Mouse (Mus musculus): Measurements from ENCODE around the gene Glt6d1. TPM values are rescaled to one million over a fixed set of nuclear protein-coding genes. Genes with fewer than 3 reads are reported as not detected.

Gene Glt6d1
- total and polyA plus RNA-seq, 3 experiments, result not detected

GRCm38 (mm10) chr2:25863337-25864131, 47.9 kb upstream of the Glt6d1 start, which contains the start of gene Kcnt1:
TSS of gene Kcnt1 (plus strand) at chr2:25863734.
- Histone ChIP-seq H3K36me3 (ENCODE audit: control insufficient read depth in 1 of 2, insufficient read depth in 2 of 2, low read length in 2 of 2) (no peaks in the 10 kb centered on the region), H3K79me2 (ENCODE audit: control insufficient read depth, insufficient read depth, low read length, poor library complexity) (no peaks in the 10 kb centered on the region), H3K4me3 (ENCODE audit: control insufficient read depth in 1 of 2, insufficient read depth in 1 of 2, low read depth in 2 of 2, low read length in 2 of 2) (no peak within 1 kb of the TSS), H3K9ac (ENCODE audit: control insufficient read depth, low read depth, low read length, poor library complexity, severe bottlenecking) (no peak within 1 kb of the TSS), H3K27me3 (ENCODE audit: control insufficient read depth in 1 of 2, insufficient read depth in 2 of 2, low read length in 2 of 2) (no peaks in the 10 kb centered on the region), H3K27ac (ENCODE audit: control insufficient read depth, low read depth, low read length) (no peak within 1 kb of the TSS), H3K4me1 (ENCODE audit: control insufficient read depth in 1 of 2, insufficient read depth in 2 of 2, low read length in 2 of 2) (no peaks in the 10 kb centered on the region), H3K9me3 (replicated peaks; ENCODE audit: insufficient read depth, low read length) (no peaks in the 10 kb centered on the region)
- no peak for TF ChIP-seq NELFE (IDR thresholded peaks at IDR 0.05; ENCODE audit: low read depth, low read length)
- no peak for TF ChIP-seq ZC3H11A (IDR thresholded peaks at IDR 0.05; ENCODE audit: low read depth, low read length)
- TF ChIP-seq GABPA (IDR thresholded peaks at IDR 0.05; ENCODE audit: low read depth, low read length), result no peak
- TF ChIP-seq MAZ (IDR thresholded peaks at IDR 0.05; ENCODE audit: low read depth, low read length), result no peak
- no peak for TF ChIP-seq POLR2AphosphoS5 (IDR thresholded peaks at IDR 0.05; ENCODE audit: borderline replicate concordance, low read depth, low read length)
- no peak for TF ChIP-seq MYB (IDR thresholded peaks at IDR 0.05; ENCODE audit: low read depth, low read length)
- TF ChIP-seq MEF2A (IDR thresholded peaks at IDR 0.05; ENCODE audit: extremely low read depth, insufficient replicate concordance, low read depth, low read length, poor library complexity, severe bottlenecking), result no peak
- TF ChIP-seq UBTF (IDR thresholded peaks at IDR 0.05; ENCODE audit: borderline replicate concordance, insufficient read depth, low read depth, low read length), result no peak
- no peak for TF ChIP-seq CHD1 (IDR thresholded peaks at IDR 0.05; ENCODE audit: low read depth, low read length)
- TF ChIP-seq TAL1 (IDR thresholded peaks at IDR 0.05; ENCODE audit: low read length), result no peak
- no peak for DNase-seq (ENCODE audit: low read depth, low spot score)

GRCm38 (mm10) chr2:25862696-25863270, 47.1 kb upstream of the Glt6d1 start:
- H3K4me1 ChIP-seq (ENCODE audit: control insufficient read depth in 1 of 2, insufficient read depth in 2 of 2, low read length in 2 of 2), result no peaks in the 10 kb centered on the region
- no peaks in the 10 kb centered on the region for H3K27me3 ChIP-seq (ENCODE audit: control insufficient read depth in 1 of 2, insufficient read depth in 2 of 2, low read length in 2 of 2)
- H3K9me3 ChIP-seq (replicated peaks; ENCODE audit: insufficient read depth, low read length), result no peaks in the 10 kb centered on the region
- H3K9ac ChIP-seq (ENCODE audit: control insufficient read depth, low read depth, low read length, poor library complexity, severe bottlenecking), result no peak overlapping the region
- DNase-seq (ENCODE audit: low read depth, low spot score), result no peak
- H3K27ac ChIP-seq (ENCODE audit: control insufficient read depth, low read depth, low read length), result no peak overlapping the region
- H3K36me3 ChIP-seq (ENCODE audit: control insufficient read depth in 1 of 2, insufficient read depth in 2 of 2, low read length in 2 of 2), result no peaks in the 10 kb centered on the region
- no peaks in the 10 kb centered on the region for H3K79me2 ChIP-seq (ENCODE audit: control insufficient read depth, insufficient read depth, low read length, poor library complexity)
- TF ChIP-seq GABPA (IDR thresholded peaks at IDR 0.05; ENCODE audit: low read depth, low read length) (no peak), ETS1 (IDR thresholded peaks at IDR 0.05; ENCODE audit: low read depth, low read length) (no peak), CTCF (IDR thresholded peaks at IDR 0.05 in 2 of 3, conservative IDR thresholded peaks at IDR 0.05 in 1 of 3; ENCODE audit: control insufficient read depth in 1 of 3, insufficient read depth in 1 of 3, low read depth in 2 of 3, low read length in 3 of 3, poor library complexity in 1 of 3, severe bottlenecking in 1 of 3) (no peak), BHLHE40 (IDR thresholded peaks at IDR 0.05; ENCODE audit: borderline replicate concordance, low read depth, low read length) (no peak), ZC3H11A (IDR thresholded peaks at IDR 0.05; ENCODE audit: low read depth, low read length) (no peak), POLR2AphosphoS5 (IDR thresholded peaks at IDR 0.05; ENCODE audit: borderline replicate concordance, low read depth, low read length) (no peak), ELF1 (IDR thresholded peaks at IDR 0.05; ENCODE audit: low read depth, low read length) (no peak), POLR2A (IDR thresholded peaks at IDR 0.05; ENCODE audit: control insufficient read depth in 1 of 2, insufficient read depth in 1 of 2, low read depth in 1 of 2, low read length in 2 of 2, poor library complexity in 1 of 2) (no peak), TAL1 (IDR thresholded peaks at IDR 0.05; ENCODE audit: low read length) (no peak), KAT2A (conservative IDR thresholded peaks at IDR 0.05; ENCODE audit: low read depth, low read length) (no peak), RCOR1 (IDR thresholded peaks at IDR 0.05; ENCODE audit: low read depth, low read length) (no peak), UBTF (IDR thresholded peaks at IDR 0.05; ENCODE audit: borderline replicate concordance, insufficient read depth, low read depth, low read length) (no peak), CHD1 (IDR thresholded peaks at IDR 0.05; ENCODE audit: low read depth, low read length) (no peak), MAZ (IDR thresholded peaks at IDR 0.05; ENCODE audit: low read depth, low read length) (no peak), ZNF384 (IDR thresholded peaks at IDR 0.05; ENCODE audit: low read depth, low read length) (no peak), MYC (IDR thresholded peaks at IDR 0.05; ENCODE audit: low read depth, low read length) (no peak), USF1 (IDR thresholded peaks at IDR 0.05; ENCODE audit: low read depth, low read length) (no peak), E2F4 (IDR thresholded peaks at IDR 0.05; ENCODE audit: borderline replicate concordance, low read depth, low read length) (no peak), MXI1 (IDR thresholded peaks at IDR 0.05; ENCODE audit: low read depth, low read length) (no peak), NELFE (IDR thresholded peaks at IDR 0.05; ENCODE audit: low read depth, low read length) (no peak)
- no peak overlapping the region for H3K4me3 ChIP-seq (ENCODE audit: control insufficient read depth in 1 of 2, insufficient read depth in 1 of 2, low read depth in 2 of 2, low read length in 2 of 2)

All from MEL (cell line).